Mouse (Mus musculus) embryonic facial prominence, embryonic 12.5 days (tissue): ENCODE data around the gene Fosl2. TPM values are rescaled to one million over a fixed set of nuclear protein-coding genes. Genes with fewer than 3 reads are reported as not detected.

ENCODE experiments used
- ATAC-seq: fragments of 200-750 bp; cut with Nextera tagmentation; 2 replicates; pipeline ENCODE4 v1.8.0; 2017; ENCODE audit not compliant: insufficient number of reproducible peaks, insufficient read depth, low FRiP score, low TSS enrichment
- H3K27ac ChIP-seq: fragments of 300-500 bp; sonication (generic); 2 replicates; pipeline ENCODE4 v1.5.1; 2016; ENCODE audit warnings: mild to moderate bottlenecking
- H3K27me3 ChIP-seq: fragments of 300-500 bp; sonication (generic); 2 replicates; pipeline ENCODE4 v1.6.1; 2016; ENCODE audit warnings: mild to moderate bottlenecking, moderate library complexity
- H3K36me3 ChIP-seq: fragments of 300-500 bp; sonication (generic); 2 replicates; pipeline ENCODE4 v1.6.1; 2016; ENCODE audit warnings: mild to moderate bottlenecking
- H3K4me1 ChIP-seq: fragments of 300-500 bp; sonication (generic); 2 replicates; pipeline ENCODE4 v1.6.1; 2016
- H3K4me2 ChIP-seq: fragments of 300-500 bp; sonication (generic); replicated peaks from 2 replicates; pipeline ENCODE4 v1.6.1; 2016; ENCODE audit warnings: mild to moderate bottlenecking, moderate library complexity
- H3K4me3 ChIP-seq: fragments of 300-500 bp; sonication (generic); 2 replicates; pipeline ENCODE4 v1.5.1; 2016; ENCODE audit warnings: mild to moderate bottlenecking
- H3K9ac ChIP-seq: fragments of 300-500 bp; sonication (generic); 2 replicates; pipeline ENCODE4 v1.6.1; 2016; ENCODE audit warnings: mild to moderate bottlenecking, moderate library complexity
- H3K9me3 ChIP-seq: fragments of 300-500 bp; sonication (generic); 2 replicates; pipeline ENCODE4 v1.6.1; 2016; ENCODE audit warnings: mild to moderate bottlenecking, moderate library complexity
- WGBS: fragments of 180-500 bp; shearing (Covaris S2); methylation state at CpG from one replicate; pipeline ENCODE4 v1.1.7; 2016; 5-methylcytosine and 5-hydroxymethylcytosine counted together
- polyA plus RNA-seq: library from polyadenylated mRNA; unstranded; fragments of >200 nt; fragmentation: Nextera tagmentation; extraction: Ambion mirVana; gene quantifications from 2 replicates; pipeline ENCODE4 v1.2.1, GENCODE M21; 2016

The Fosl2 gene
- 2.1 and 2.4 TPM in 2 replicates for polyA plus RNA-seq

DNA sequence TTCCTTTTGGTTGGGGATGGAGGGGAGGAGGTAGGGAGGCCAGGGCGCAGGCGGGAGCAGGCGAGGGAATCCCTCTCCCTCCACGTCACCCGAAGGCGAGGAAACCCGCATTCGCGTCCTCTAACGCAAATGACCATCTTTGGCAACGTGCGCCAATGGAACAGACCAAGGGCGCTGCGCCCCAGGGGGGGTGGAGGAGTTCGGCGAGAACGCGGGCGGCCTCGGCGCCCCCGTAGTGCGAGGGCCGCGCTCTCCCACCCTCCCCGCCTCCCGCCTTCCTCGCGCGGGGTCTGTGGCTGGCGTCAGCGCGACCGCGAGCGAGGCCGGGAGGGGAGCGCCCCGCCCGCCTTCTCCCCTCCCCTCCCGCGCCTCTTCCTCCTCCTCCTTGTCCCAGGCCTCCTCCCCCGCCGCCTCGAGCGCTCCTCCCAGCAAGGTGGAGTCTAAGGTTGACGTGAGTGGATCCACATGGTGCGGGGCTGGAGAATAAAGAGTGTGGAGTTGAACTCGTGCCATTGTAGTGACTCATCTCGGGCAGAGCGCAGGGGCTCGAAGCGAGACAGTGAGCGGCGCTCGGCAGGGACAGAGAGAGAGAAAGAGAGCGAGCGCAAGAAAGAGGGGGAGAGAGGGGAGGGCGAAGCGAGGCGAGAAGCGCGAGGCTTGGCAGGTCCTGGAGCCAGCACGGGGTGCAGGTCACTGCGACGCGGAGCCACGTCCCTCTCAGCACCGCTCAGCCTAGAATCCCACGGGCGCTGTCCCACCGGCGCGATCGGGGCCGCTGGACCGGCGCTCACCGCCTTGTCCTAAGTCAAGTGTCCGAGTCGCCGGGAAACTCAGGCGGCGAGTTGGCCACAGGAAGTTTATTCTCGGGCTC is at the start of gene Fosl2:
Gene Fosl2, plus strand, starts transcription at position 466 of the 871 bp plus-strand sequence.
- under 1% methylated on average over 77 of the region's 85 CpGs for WGBS
- H3K9me3 ChIP-seq: no peaks in the 10 kb centered on the region
- H3K27ac ChIP-seq: peak within 1 kb of the TSS; percentile 83
- H3K4me3 ChIP-seq: peak within 1 kb of the TSS; percentile 62
- H3K9ac ChIP-seq: peak within 1 kb of the TSS; percentile 66
- H3K27me3 ChIP-seq: peaks cover 12% of the 10 kb centered on the region
- ATAC-seq: peak; percentile 83
- peaks cover 13% of the 10 kb centered on the region for H3K4me1 ChIP-seq
- no peaks in the 10 kb centered on the region for H3K36me3 ChIP-seq
- H3K4me2 ChIP-seq: peak within 1 kb of the TSS; percentile 93

DNA sequence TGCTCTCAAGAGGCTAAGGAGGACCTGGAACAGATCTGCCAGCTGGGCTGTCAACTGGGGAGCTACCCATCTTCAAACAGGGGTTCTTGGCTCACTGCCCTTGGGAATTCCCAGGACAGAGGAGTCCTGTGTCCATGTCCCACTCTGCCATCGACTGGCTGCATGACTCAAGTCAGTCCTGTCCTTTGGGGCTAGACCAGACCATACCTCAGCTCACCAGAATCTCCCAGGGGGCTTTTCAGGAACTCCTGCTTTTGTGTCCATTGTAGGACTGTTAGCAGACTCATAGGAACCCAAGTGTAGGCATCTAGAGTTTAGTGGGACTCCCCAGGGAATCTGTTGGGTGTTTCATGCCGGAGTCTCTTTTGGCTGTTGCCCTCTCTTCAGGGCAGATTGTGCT is 49.6 kb upstream of the Fosl2 start:
- no peaks in the 10 kb centered on the region for H3K27me3 ChIP-seq
- 95% methylated on average over 2 of the region's 2 CpGs for WGBS
- no peak for ATAC-seq
- no peaks in the 10 kb centered on the region for H3K9me3 ChIP-seq
- H3K36me3 ChIP-seq: 0 out of 2 replicates have a peak, but pooled peaks cover 6% of the 10 kb centered on the region
- peaks cover 2% of the 10 kb centered on the region for H3K4me1 ChIP-seq
- no peak overlapping the region for H3K27ac ChIP-seq
- no peak overlapping the region for H3K4me3 ChIP-seq
- no peak overlapping the region for H3K4me2 ChIP-seq
- H3K9ac ChIP-seq: no peak overlapping the region

DNA sequence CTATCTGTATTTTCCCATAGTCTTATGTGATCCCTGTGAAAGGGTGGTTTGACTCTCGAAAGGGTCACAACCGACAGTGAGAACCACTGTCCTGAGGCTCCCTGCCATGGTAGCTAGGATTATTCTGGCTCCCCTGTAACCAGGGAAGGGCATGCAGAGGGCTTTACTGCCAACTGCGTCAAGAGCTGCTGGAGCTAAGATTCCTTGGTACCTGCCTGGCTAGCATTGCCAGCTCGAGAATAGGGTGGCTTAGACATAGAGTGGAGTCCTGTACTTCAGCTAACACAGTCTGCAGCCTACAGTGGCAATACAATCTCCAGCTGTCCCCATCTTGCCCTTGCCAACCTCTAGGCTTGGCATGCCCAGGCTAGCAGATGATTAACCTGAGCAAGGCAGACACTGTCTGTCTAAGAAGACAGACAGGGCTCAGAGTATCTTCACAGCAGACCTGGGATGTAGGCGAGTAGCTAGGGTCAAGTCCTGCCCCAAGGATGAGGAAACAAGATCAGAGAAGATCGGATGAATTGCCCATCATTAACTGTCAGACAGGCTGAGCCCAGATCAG is 49.0 kb upstream of the Fosl2 start:
- H3K36me3 ChIP-seq: 0 out of 2 replicates have a peak, but pooled peaks cover 6% of the 10 kb centered on the region
- no peak overlapping the region for H3K9ac ChIP-seq
- no peaks in the 10 kb centered on the region for H3K4me1 ChIP-seq
- H3K4me2 ChIP-seq: no peak overlapping the region
- no peaks in the 10 kb centered on the region for H3K27me3 ChIP-seq
- no peak overlapping the region for H3K4me3 ChIP-seq
- 82% methylated on average over 6 of the region's 6 CpGs for WGBS
- no peaks in the 10 kb centered on the region for H3K9me3 ChIP-seq
- ATAC-seq: no peak
- no peak overlapping the region for H3K27ac ChIP-seq

DNA sequence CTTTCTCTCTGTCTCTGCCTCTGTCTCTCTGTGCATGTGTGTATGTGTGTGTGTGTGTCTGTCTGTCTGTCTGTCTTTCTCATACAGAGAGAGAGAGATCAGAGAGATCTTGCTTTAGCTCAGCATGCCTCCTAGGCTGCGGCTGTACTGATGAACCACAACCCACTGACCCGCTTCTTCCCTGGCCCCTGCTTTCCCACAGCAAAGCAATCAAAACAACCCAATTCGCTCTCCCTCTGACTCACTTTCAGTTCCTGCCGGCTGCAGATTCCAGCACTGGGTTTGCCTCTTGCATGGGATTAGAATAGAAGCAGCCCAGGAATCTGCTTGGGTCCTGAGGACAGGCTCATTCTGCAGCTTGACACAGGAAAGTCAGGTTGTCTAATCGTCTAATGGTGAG is 46.1 kb upstream of the Fosl2 start:
- H3K4me1 ChIP-seq: no peaks in the 10 kb centered on the region
- H3K9me3 ChIP-seq: no peaks in the 10 kb centered on the region
- no peaks in the 10 kb centered on the region for H3K27me3 ChIP-seq
- ATAC-seq: no peak
- no peak overlapping the region for H3K4me3 ChIP-seq
- 0 out of 2 replicates have a peak, but pooled peaks cover 6% of the 10 kb centered on the region for H3K36me3 ChIP-seq
- 0 out of 2 replicates have a peak overlapping the region, but pooled peaks have one; percentile 13 for H3K9ac ChIP-seq
- H3K4me2 ChIP-seq: no peak overlapping the region
- no peak overlapping the region for H3K27ac ChIP-seq
- WGBS: 43% methylated on average over 5 of the region's 5 CpGs

DNA sequence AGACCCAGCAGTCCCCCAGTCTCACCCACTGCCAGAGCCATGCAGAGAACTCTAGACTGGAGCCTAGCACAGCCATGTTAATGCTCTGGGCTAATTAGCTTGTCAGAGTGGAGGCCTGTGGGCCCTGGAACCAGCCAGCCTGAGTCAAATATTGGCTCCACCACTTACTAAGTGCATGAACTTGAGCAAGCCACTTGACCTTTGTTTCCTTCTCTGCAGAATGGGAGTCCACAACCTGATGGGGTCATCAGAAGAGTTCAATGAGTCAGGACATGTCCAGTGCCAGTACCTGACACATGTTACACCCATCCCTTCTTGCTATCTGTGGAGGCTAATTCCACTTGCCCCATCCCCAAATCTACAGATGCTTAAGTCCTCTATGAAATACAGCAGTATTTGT is 43.3 kb upstream of the Fosl2 start:
- Histone ChIP-seq H3K27me3 (no peaks in the 10 kb centered on the region), H3K4me1 (no peaks in the 10 kb centered on the region), H3K36me3 (no peaks in the 10 kb centered on the region), H3K27ac (no peak overlapping the region), H3K9me3 (no peaks in the 10 kb centered on the region), H3K9ac (no peak overlapping the region), H3K4me2 (no peak overlapping the region), H3K4me3 (no peak overlapping the region)
- ATAC-seq: no peak

DNA sequence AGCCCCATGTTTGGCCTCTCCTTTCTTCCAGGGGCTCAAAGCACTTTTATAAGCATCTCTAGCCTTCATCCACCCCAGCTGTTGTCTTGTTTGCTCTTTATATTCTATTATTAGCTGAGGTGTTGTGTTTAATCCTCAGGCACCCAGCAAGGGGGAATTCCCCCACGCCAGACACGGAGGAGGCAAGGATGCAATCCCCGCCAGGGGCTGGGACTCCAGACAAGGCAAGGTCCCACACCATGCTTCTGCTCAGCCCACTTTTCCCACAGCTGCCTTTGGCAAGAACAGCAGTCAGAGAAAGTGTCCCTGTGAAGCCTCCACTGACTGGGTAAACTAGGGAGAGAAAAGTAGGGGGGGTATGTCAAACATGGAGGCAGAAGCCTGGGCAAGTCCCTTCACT is 36.9 kb upstream of the Fosl2 start:
- no peak for ATAC-seq
- no peak overlapping the region for H3K27ac ChIP-seq

DNA sequence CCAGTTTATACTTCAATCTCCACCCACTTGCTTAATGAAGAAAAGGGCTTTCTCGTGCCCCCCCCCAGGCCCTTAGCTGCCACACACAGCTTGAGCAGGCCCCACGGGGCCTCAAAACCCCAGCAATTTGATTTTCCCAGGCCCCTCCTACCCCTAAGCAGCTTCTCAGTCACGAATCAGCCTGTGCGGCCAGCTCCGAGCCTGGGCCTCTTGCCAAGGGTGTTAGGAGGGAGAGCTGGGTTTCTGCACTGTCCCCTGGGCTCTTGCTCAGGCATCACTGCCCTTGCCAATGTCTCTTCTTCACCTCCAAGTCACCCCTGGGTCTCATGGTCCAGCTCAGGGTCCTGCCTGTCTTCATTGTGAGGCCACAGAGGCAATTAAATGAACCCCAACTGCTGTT is 33.1 kb upstream of the Fosl2 start:
- Histone ChIP-seq H3K4me3 (no peak overlapping the region), H3K36me3 (no peaks in the 10 kb centered on the region), H3K27me3 (no peaks in the 10 kb centered on the region), H3K4me2 (no peak overlapping the region), H3K9me3 (no peaks in the 10 kb centered on the region), H3K27ac (no peak overlapping the region), H3K9ac (no peak overlapping the region), H3K4me1 (peaks cover 20% of the 10 kb centered on the region)
- WGBS: 26% methylated on average over 5 of the region's 5 CpGs
- ATAC-seq: peak; percentile 49; the same call in 1 of the 2 replicates

More for the DNA sequence above, 36.9 kb upstream of the Fosl2 start:
- no peaks in the 10 kb centered on the region for H3K36me3 ChIP-seq
- 73% methylated on average over 3 of the region's 3 CpGs for WGBS
- no peak overlapping the region for H3K4me3 ChIP-seq
- no peak overlapping the region for H3K9ac ChIP-seq
- no peak overlapping the region for H3K4me2 ChIP-seq
- no peaks in the 10 kb centered on the region for H3K9me3 ChIP-seq
- peaks cover 20% of the 10 kb centered on the region for H3K4me1 ChIP-seq
- H3K27me3 ChIP-seq: no peaks in the 10 kb centered on the region

DNA sequence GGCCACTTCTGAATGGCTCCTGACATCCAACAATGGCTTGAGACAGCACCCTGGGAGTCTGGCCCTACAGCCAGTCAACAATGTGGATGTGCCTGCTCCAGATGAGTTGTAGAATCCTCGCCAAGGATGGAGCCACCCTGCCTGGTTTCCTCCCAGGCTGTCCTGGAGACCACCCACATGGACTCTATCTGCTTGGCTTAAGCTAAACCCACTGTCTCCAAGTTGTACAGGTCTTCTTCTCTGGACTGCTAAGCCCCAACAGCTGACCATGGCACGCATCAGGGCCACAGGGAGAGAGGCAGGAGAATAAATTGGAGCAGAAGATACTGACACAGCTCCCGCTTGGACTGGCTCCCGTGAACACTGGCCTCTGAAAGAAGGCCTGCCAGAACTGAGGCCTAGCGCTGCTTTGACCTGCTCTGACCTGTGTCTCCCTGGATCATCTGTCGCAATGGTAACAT is 32.6 kb upstream of the Fosl2 start:
- Histone ChIP-seq H3K4me3 (no peak overlapping the region), H3K27me3 (no peaks in the 10 kb centered on the region), H3K36me3 (no peaks in the 10 kb centered on the region), H3K4me2 (no peak overlapping the region), H3K27ac (no peak overlapping the region), H3K9me3 (no peaks in the 10 kb centered on the region), H3K9ac (no peak overlapping the region), H3K4me1 (peaks cover 20% of the 10 kb centered on the region)
- no peak for ATAC-seq
- 84% methylated on average over 6 of the region's 6 CpGs for WGBS

DNA sequence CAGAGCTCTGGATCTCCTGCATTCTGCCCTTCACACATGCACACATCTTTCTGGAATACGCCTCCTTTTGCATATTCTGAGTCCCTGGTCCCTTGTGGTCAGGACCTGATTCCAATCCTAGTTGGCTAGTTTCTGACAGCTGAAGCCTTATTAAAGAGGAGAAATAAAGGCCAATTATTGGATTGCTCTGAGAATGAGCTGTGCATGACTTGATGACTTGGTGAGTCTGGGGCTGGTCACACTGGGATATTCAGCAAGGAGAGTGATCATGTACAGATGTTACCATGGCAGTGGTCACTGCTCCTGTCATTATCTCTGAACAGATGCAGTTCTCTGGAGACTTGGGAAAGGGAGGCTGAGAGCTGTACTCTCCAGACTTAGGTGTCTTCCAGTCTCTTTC is 32.1 kb upstream of the Fosl2 start:
- Histone ChIP-seq H3K36me3 (no peaks in the 10 kb centered on the region), H3K27me3 (no peaks in the 10 kb centered on the region), H3K9me3 (no peaks in the 10 kb centered on the region), H3K4me1 (peaks cover 20% of the 10 kb centered on the region), H3K4me3 (no peak overlapping the region), H3K27ac (no peak overlapping the region), H3K9ac (no peak overlapping the region), H3K4me2 (no peak overlapping the region)
- WGBS: 92% methylated on average over 1 of the region's 1 CpGs
- no peak for ATAC-seq

DNA sequence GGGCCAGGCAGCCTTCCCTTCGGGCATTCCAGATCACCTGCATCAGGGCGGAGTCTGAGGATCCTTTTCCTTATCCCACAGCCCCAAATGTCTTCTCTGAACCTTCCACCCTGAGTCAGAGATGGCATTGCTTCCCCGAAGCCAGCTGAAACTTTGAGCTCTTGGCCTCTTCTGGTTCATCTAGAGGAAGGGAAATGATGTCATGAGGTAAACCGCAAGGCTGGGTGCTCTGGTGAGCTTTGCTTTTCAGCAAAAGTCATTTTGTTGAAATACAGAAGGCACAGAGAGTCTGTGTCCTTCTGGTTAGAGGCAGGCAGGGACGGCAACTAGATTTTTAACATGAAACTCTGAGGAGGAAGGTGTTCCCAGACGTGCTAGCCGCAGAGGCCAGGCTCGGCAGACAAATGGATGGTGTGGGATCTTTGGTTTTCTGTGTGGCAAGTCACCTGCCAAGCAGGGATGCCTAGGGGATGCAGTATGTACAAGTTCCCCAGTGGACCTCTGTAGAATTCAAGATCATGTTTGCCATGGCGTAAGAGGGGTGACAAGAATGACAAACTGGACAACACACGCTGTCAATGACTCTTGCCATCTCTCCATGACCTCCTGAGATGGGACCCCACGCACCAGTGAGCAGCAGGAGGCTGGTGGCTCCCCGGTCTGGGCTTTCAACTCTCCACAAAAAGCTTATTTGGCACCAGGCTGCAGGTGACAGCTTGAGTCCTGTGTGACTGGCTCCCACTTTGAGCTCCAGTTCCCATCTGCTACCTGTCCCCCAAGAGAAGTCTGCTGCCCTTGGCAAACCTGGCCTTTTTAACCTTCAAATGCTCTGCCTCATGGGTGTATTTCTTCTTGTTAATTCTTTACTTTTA is 31.2 kb upstream of the Fosl2 start:
- peaks cover 20% of the 10 kb centered on the region for H3K4me1 ChIP-seq
- no peak for ATAC-seq
- H3K27ac ChIP-seq: no peak overlapping the region
- no peak overlapping the region for H3K4me2 ChIP-seq
- H3K4me3 ChIP-seq: no peak overlapping the region
- H3K9ac ChIP-seq: no peak overlapping the region
- H3K27me3 ChIP-seq: no peaks in the 10 kb centered on the region
- WGBS: 84% methylated on average over 12 of the region's 12 CpGs
- H3K36me3 ChIP-seq: no peaks in the 10 kb centered on the region
- no peaks in the 10 kb centered on the region for H3K9me3 ChIP-seq

DNA sequence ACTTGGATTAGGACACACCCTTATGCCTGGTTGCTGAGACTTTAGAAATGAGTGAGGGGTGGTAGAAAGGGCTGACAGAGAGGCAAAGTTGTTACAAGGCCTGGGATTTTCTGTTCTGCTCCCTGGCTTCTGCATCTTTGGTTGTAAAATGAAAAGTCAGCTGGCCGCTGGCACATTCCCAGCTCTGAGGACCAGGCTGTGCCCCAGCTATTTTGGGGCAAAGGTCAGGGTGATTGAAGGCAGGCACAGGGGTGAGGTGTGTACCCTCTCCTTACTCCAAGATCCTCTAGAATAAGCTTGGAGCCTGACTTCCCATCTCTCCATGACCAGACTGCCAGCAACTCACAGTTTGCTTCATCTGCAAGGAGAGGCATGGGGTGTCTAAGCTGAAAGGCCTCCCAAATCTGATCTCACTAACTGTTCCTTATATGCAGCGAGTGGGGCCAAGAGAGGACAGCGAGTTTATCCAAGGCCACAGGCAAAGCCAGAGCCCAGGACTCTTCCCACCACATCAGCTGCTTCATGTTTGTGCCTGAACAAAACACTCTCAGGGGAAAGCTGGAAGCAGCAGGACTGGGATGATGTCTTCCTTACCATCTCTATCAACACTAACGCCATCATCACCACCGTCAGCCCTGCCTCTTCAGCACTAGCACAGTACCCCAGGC is 29.0 kb upstream of the Fosl2 start:
- 86% methylated on average over 5 of the region's 5 CpGs for WGBS
- Histone ChIP-seq H3K4me1 (peaks cover 11% of the 10 kb centered on the region), H3K27me3 (no peaks in the 10 kb centered on the region), H3K9me3 (no peaks in the 10 kb centered on the region), H3K27ac (no peak overlapping the region), H3K9ac (no peak overlapping the region), H3K36me3 (no peaks in the 10 kb centered on the region), H3K4me2 (no peak overlapping the region), H3K4me3 (no peak overlapping the region)
- no peak for ATAC-seq
